Mouse (Mus musculus) limb, embryonic 10.5 days (tissue): Measurements from ENCODE around the gene Magi1. TPM values are rescaled to one million over a fixed set of nuclear protein-coding genes. Genes with fewer than 3 reads are reported as not detected.
A peak's percentile ranks its signal among the peaks of the same experiment; 100 is the strongest.

ENCODE experiments used
- DNase-seq: peaks from one replicate; pipeline ENCODE4 v3.0.0-alpha.2; 2017; ENCODE audit warnings: low spot score
- H3K27ac ChIP-seq: fragments of 300-500 bp; sonication (generic); 2 replicates; pipeline ENCODE4 v1.5.1; 2016; ENCODE audit warnings: mild to moderate bottlenecking
- H3K27me3 ChIP-seq: fragments of 300-500 bp; sonication (generic); 2 replicates; pipeline ENCODE4 v1.6.1; 2016; ENCODE audit warnings: low read depth, mild to moderate bottlenecking; ENCODE audit not compliant: poor library complexity, severe bottlenecking
- H3K36me3 ChIP-seq: fragments of 300-500 bp; sonication (generic); 2 replicates; pipeline ENCODE4 v1.6.1; 2016; ENCODE audit warnings: mild to moderate bottlenecking, moderate library complexity
- H3K4me1 ChIP-seq: fragments of 300-500 bp; sonication (generic); 2 replicates; pipeline ENCODE4 v1.6.1; 2016
- H3K4me3 ChIP-seq: fragments of 300-500 bp; sonication (generic); 2 replicates; pipeline ENCODE4 v1.5.1; 2016; ENCODE audit warnings: mild to moderate bottlenecking, moderate library complexity
- H3K9me3 ChIP-seq: fragments of 300-500 bp; sonication (generic); replicated peaks from 2 replicates; pipeline ENCODE4 v1.6.1; 2016; ENCODE audit warnings: mild to moderate bottlenecking
- WGBS: fragments of 180-500 bp; shearing (Covaris S2); methylation state at CpG from one replicate; pipeline ENCODE4 v1.1.7; 2016; 5-methylcytosine and 5-hydroxymethylcytosine counted together
- polyA plus RNA-seq: library from polyadenylated mRNA; unstranded; fragments of >200 nt; fragmentation: Nextera tagmentation; extraction: Ambion mirVana; gene quantifications from 2 replicates; pipeline ENCODE4 v1.2.1, GENCODE M21; 2016

Magi1 gene
- polyA plus RNA-seq, 1 experiment from 2014 or later, result 16.7 TPM

GRCm38 (mm10) chr6:94186628-94187319 lies 96.9 kb downstream of the Magi1 start:
- Histone ChIP-seq H3K27me3 (no peaks in the 10 kb centered on the region), H3K36me3 (no peaks in the 10 kb centered on the region), H3K4me3 (no peak overlapping the region), H3K4me1 (peaks cover 51% of the 10 kb centered on the region), H3K9me3 (no peaks in the 10 kb centered on the region), H3K27ac (peak overlapping the region; percentile 27; the same call in 1 of the 2 replicates)
- DNase-seq, result no peak
- 63% methylated on average over 7 of the region's 7 CpGs for WGBS

GRCm38 (mm10) chr6:94184268-94184667 lies 99.4 kb downstream of the Magi1 start:
- H3K4me1 ChIP-seq, result peaks cover 47% of the 10 kb centered on the region
- no peaks in the 10 kb centered on the region for H3K36me3 ChIP-seq
- no peaks in the 10 kb centered on the region for H3K27me3 ChIP-seq
- WGBS, result 76% methylated on average over 4 of the region's 4 CpGs
- H3K9me3 ChIP-seq, result no peaks in the 10 kb centered on the region
- H3K27ac ChIP-seq, result peak overlapping the region; percentile 48; the same call in 1 of the 2 replicates
- no peak overlapping the region for H3K4me3 ChIP-seq
- no peak for DNase-seq

GRCm38 (mm10) chr6:94183354-94183851 lies 100.3 kb downstream of the Magi1 start:
- Histone ChIP-seq H3K27ac (peak overlapping the region; percentile 48; the same call in 1 of the 2 replicates), H3K27me3 (no peaks in the 10 kb centered on the region), H3K36me3 (no peaks in the 10 kb centered on the region), H3K4me3 (no peak overlapping the region), H3K9me3 (no peaks in the 10 kb centered on the region), H3K4me1 (peaks cover 47% of the 10 kb centered on the region)
- DNase-seq, result no peak
- WGBS, result 86% methylated on average over 14 of the region's 14 CpGs

GRCm38 (mm10) chr6:94181673-94182255 lies 102.0 kb downstream of the Magi1 start:
- no peak for DNase-seq
- Histone ChIP-seq H3K27ac (0 out of 2 replicates have a peak overlapping the region, but pooled peaks have one; percentile 3), H3K4me3 (no peak overlapping the region), H3K9me3 (no peaks in the 10 kb centered on the region), H3K27me3 (no peaks in the 10 kb centered on the region), H3K4me1 (peaks cover 58% of the 10 kb centered on the region), H3K36me3 (no peaks in the 10 kb centered on the region)
- WGBS, result 7% methylated on average over 2 of the region's 2 CpGs

- 92% methylated on average over 14 of the region's 14 CpGs for WGBS
- Histone ChIP-seq H3K4me3 (no peak overlapping the region), H3K27me3 (no peaks in the 10 kb centered on the region), H3K9me3 (no peaks in the 10 kb centered on the region), H3K4me1 (peaks cover 64% of the 10 kb centered on the region), H3K27ac (no peak overlapping the region), H3K36me3 (no peaks in the 10 kb centered on the region)
- DNase-seq, result no peak
These were observed 103.2 kb downstream of the Magi1 start for GRCm38 (mm10) chr6:94180331-94181150.

- DNase-seq, result no peak
- no peaks in the 10 kb centered on the region for H3K36me3 ChIP-seq
- H3K9me3 ChIP-seq, result no peaks in the 10 kb centered on the region
- peaks cover 40% of the 10 kb centered on the region for H3K4me1 ChIP-seq
- H3K4me3 ChIP-seq, result no peak overlapping the region
- no peak overlapping the region for H3K27ac ChIP-seq
- WGBS, result 70% methylated on average over 3 of the region's 3 CpGs
- no peaks in the 10 kb centered on the region for H3K27me3 ChIP-seq
These were observed 106.2 kb downstream of the Magi1 start for GRCm38 (mm10) chr6:94177559-94177958.

- Histone ChIP-seq H3K4me1 (peaks cover 31% of the 10 kb centered on the region), H3K9me3 (no peaks in the 10 kb centered on the region), H3K36me3 (no peaks in the 10 kb centered on the region), H3K4me3 (no peak overlapping the region), H3K27me3 (no peaks in the 10 kb centered on the region), H3K27ac (no peak overlapping the region)
- WGBS, result 38% methylated on average over 4 of the region's 4 CpGs
- DNase-seq, result no peak
These were observed 107.0 kb downstream of the Magi1 start for GRCm38 (mm10) chr6:94176705-94177104.

GRCm38 (mm10) chr6:94171250-94171649 lies 112.5 kb downstream of the Magi1 start:
- Histone ChIP-seq H3K4me1 (peaks cover 15% of the 10 kb centered on the region), H3K9me3 (no peaks in the 10 kb centered on the region), H3K27ac (no peak overlapping the region), H3K4me3 (no peak overlapping the region), H3K36me3 (no peaks in the 10 kb centered on the region), H3K27me3 (no peaks in the 10 kb centered on the region)
- no peak for DNase-seq
- 57% methylated on average over 8 of the region's 8 CpGs for whole genome bisulfite sequencing

- Histone ChIP-seq H3K4me3 (no peak overlapping the region), H3K9me3 (no peaks in the 10 kb centered on the region), H3K4me1 (peaks cover 27% of the 10 kb centered on the region), H3K27me3 (no peaks in the 10 kb centered on the region), H3K36me3 (no peaks in the 10 kb centered on the region), H3K27ac (no peak overlapping the region)
- no peak for DNase-seq
- WGBS, result 92% methylated on average over 9 of the region's 9 CpGs
These were observed 114.0 kb downstream of the Magi1 start for GRCm38 (mm10) chr6:94169581-94170194.

- Histone ChIP-seq H3K4me3 (no peak overlapping the region), H3K27me3 (no peaks in the 10 kb centered on the region), H3K36me3 (no peaks in the 10 kb centered on the region), H3K27ac (no peak overlapping the region), H3K4me1 (peaks cover 43% of the 10 kb centered on the region), H3K9me3 (no peaks in the 10 kb centered on the region)
- WGBS, result 97% methylated on average over 1 of the region's 1 CpGs
- no peak for DNase-seq
These were observed 117.8 kb downstream of the Magi1 start for GRCm38 (mm10) chr6:94165951-94166350.

- H3K9me3 ChIP-seq, result no peaks in the 10 kb centered on the region
- peaks cover 40% of the 10 kb centered on the region for H3K4me1 ChIP-seq
- no peak for DNase-seq
- no peak overlapping the region for H3K27ac ChIP-seq
- no peak overlapping the region for H3K4me3 ChIP-seq
- no peaks in the 10 kb centered on the region for H3K27me3 ChIP-seq
- 81% methylated on average over 9 of the region's 9 CpGs for WGBS
- H3K36me3 ChIP-seq, result no peaks in the 10 kb centered on the region
These were observed 118.8 kb downstream of the Magi1 start for GRCm38 (mm10) chr6:94164753-94165536.
